Mouse (Mus musculus): ENCODE data around the gene Arid1b.

DNA sequence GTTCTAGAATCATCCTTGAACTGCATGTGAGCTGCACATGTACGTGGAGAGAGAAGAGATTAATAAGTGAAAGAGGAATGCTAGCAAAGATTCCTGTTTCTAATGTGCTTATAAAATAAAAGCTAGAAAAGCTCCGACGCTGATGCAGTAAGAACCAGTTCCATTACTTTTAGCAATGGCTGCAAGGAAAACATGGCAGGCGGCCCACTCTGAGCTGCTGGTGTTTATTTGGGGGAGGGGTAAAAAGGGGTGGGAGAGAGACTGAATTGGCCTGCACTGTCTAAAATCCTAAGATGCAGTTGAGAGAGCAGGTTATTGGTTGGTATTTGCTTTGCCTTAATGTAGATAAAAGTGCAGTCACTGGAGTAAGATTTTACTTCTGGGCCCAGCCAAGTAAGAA, 204.7 kb downstream of the Arid1b start:
- TF ChIP-seq POLR2A (IDR thresholded peaks at IDR 0.05; ENCODE audit: extremely low read depth, insufficient read depth, low read length) (no peak), CTCF (IDR thresholded peaks at IDR 0.05; ENCODE audit: low read depth, low read length) (no peak)
